Mouse (Mus musculus): ENCODE results near the gene 1110004F10Rik.
A peak's percentile ranks its signal among the peaks of the same experiment; 100 is the strongest.

DNA sequence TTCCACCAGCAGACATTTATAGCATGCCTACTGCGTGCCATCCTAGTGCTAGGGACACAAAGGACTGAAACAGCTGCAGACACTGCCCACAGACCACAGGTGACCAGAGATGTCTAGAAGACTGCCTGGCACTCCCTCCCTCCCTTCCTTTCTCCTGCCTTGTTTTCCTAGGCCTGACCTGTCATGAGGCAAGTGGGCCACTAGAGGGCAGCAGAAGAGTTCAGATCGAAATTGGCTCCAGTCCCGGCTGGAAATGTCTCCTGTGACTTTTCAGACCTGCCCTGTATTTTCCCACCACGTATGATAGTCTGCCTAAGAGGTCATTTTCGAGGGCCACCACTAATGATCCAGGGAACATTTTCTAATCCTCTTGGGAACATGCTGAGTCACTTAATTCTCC, 92.9 kb downstream of the 1110004F10Rik start:
- TF ChIP-seq CTCF (IDR thresholded peaks at IDR 0.05; ENCODE audit: borderline replicate concordance, control insufficient read depth, extremely low read depth, insufficient read depth, low read length, poor library complexity) = peak; percentile 78; the same call in 1 of the 2 replicates
- no peak for TF ChIP-seq POLR2A (IDR thresholded peaks at IDR 0.05; ENCODE audit: control insufficient read depth, extremely low read depth, insufficient read depth, low read length, poor library complexity)
